Mouse (Mus musculus) kidney, postnatal 14 days (tissue): Measurements from ENCODE around the gene Olfr420.

Source experiments
- DNase-seq: peaks from one replicate; pipeline ENCODE4 v3.0.0; 2022; ENCODE audit warnings: mixed read lengths

Gene Olfr420

GRCm38 (mm10) chr1:174155333-174155732, at the start of gene Olfr420:
TSS of gene Olfr420 (plus strand) at chr1:174155633.
- DNase-seq, result no peak

GRCm38 (mm10) chr1:174121062-174121461, 34.4 kb upstream of the Olfr420 start, which contains the start of gene Olfr231:
TSS of gene Olfr231 (minus strand) at chr1:174121162.
- no peak for DNase-seq

GRCm38 (mm10) chr1:174131217-174131616, 24.2 kb upstream of the Olfr420 start, which contains the start of gene Olfr424:
TSS of gene Olfr424 (plus strand) at chr1:174131517.
- no peak for DNase-seq

- no peak for DNase-seq
Measured at GRCm38 (mm10) chr1:174131999-174132398, 23.4 kb upstream of the Olfr420 start.

GRCm38 (mm10) chr1:174141384-174141783, 14.0 kb upstream of the Olfr420 start:
- no peak for DNase-seq

- DNase-seq, result no peak
Measured at GRCm38 (mm10) chr1:174146696-174147095, 8.7 kb upstream of the Olfr420 start.

GRCm38 (mm10) chr1:174149289-174149688, 6.1 kb upstream of the Olfr420 start:
- DNase-seq, result no peak

- DNase-seq, result no peak
Measured at GRCm38 (mm10) chr1:174157622-174158021, 2.2 kb downstream of the Olfr420 start.

- no peak for DNase-seq
Measured at GRCm38 (mm10) chr1:174158512-174158911, 3.1 kb downstream of the Olfr420 start.

GRCm38 (mm10) chr1:174159095-174159494, 3.7 kb downstream of the Olfr420 start:
- DNase-seq, result no peak

- DNase-seq, result no peak
Measured at GRCm38 (mm10) chr1:174169024-174169423, 13.6 kb downstream of the Olfr420 start.

- no peak for DNase-seq
Measured at GRCm38 (mm10) chr1:174170706-174171501, 15.5 kb downstream of the Olfr420 start.

- no peak for DNase-seq
Measured at GRCm38 (mm10) chr1:174171537-174171936, 16.1 kb downstream of the Olfr420 start.

- no peak for DNase-seq
Measured at GRCm38 (mm10) chr1:174172605-174173004, 17.2 kb downstream of the Olfr420 start, which contains the start of gene Spta1. TSS of gene Spta1 (plus strand) at chr1:174172776.

- no peak for DNase-seq
Measured at GRCm38 (mm10) chr1:174204699-174205098, 49.3 kb downstream of the Olfr420 start.
